Mouse (Mus musculus) heart, adult 2 months (tissue): ENCODE results near the gene Agpat2. TPM values are rescaled to one million over a fixed set of nuclear protein-coding genes. Genes with fewer than 3 reads are reported as not detected.

Source experiments
- DNase-seq, 2 experiments: peaks; one replicate each; pipeline ENCODE4 v3.0.0; 2021
- H3K27ac ChIP-seq: fragments of 200-600 bp; 2 replicates; pipeline ENCODE4 v1.8.1; 2022
- H3K27me3 ChIP-seq: fragments of 200-500 bp; 2 replicates; pipeline ENCODE4 v1.6.1; 2012; ENCODE audit warnings: mild to moderate bottlenecking, low read length, inconsistent platforms, mixed read lengths; ENCODE audit not compliant: control insufficient read depth, insufficient read depth
- H3K36me3 ChIP-seq: fragments of 200-500 bp; 2 replicates; pipeline ENCODE4 v1.6.1; 2012; ENCODE audit warnings: low read length, inconsistent platforms; ENCODE audit not compliant: control insufficient read depth, insufficient read depth
- H3K4me1 ChIP-seq: fragments of 200-500 bp; 2 replicates; pipeline ENCODE4 v1.6.1; 2011; ENCODE audit warnings: low read length; ENCODE audit not compliant: control insufficient read depth, insufficient read depth
- H3K4me3 ChIP-seq: fragments of 200-600 bp; 2 replicates; pipeline ENCODE4 v1.8.1; 2022
- H3K79me2 ChIP-seq: fragments of 200-500 bp; replicated peaks from 2 replicates; pipeline ENCODE4 v1.6.1; 2012; ENCODE audit warnings: mild to moderate bottlenecking, inconsistent platforms, low read length, moderate library complexity, mixed read lengths; ENCODE audit not compliant: control insufficient read depth, insufficient read depth
- H3K9ac ChIP-seq: fragments of 200-500 bp; 2 replicates; pipeline ENCODE4 v1.6.1; 2012; ENCODE audit warnings: low read depth, mild to moderate bottlenecking, control low read depth, inconsistent platforms, low read length, mixed read lengths
- CTCF ChIP-seq: fragments of 200-600 bp; IDR thresholded peaks from 2 replicates; pipeline ENCODE4 v1.8.1; 2022; ENCODE audit warnings: antibody characterized with exemption, mild to moderate bottlenecking, moderate library complexity
- EP300 ChIP-seq: fragments of 200-500 bp; IDR thresholded peaks from 2 replicates; pipeline ENCODE4 v1.6.1; 2011; ENCODE audit warnings: low read depth, low read length, control low read depth; ENCODE audit not compliant: insufficient read depth
- POLR2A ChIP-seq: fragments of 200-500 bp; IDR thresholded peaks from 2 replicates; pipeline ENCODE4 v1.6.1; 2011; ENCODE audit warnings: mild to moderate bottlenecking, low read depth, low read length, control low read depth; ENCODE audit not compliant: insufficient read depth
- WGBS: fragments of 180-500 bp; shearing (Covaris S2); methylation state at CpG from one replicate; pipeline ENCODE4 v1.1.7; 2018; 5-methylcytosine and 5-hydroxymethylcytosine counted together
- intact Hi-C: fragments of 180-260 bp; cut with DNase I; formaldehyde crosslinking; loops from one replicate; pipeline ENCODE4 v1.15.1; 2025
- polyA plus RNA-seq: library from polyadenylated mRNA; depleted of rRNA; stranded (reverse); fragments of >200 nt; gene quantifications from 2 replicates; pipeline ENCODE4 v1.2.3, GENCODE M21; 2012
- total RNA-seq, 2 experiments: library from RNA; stranded (reverse); gene quantifications; 2 replicates each; pipeline ENCODE4 v1.2.3; 2021

Gene Agpat2
- total and polyA plus RNA-seq, 3 experiments: 52.8 to 142 (median 59.2) TPM

DNA sequence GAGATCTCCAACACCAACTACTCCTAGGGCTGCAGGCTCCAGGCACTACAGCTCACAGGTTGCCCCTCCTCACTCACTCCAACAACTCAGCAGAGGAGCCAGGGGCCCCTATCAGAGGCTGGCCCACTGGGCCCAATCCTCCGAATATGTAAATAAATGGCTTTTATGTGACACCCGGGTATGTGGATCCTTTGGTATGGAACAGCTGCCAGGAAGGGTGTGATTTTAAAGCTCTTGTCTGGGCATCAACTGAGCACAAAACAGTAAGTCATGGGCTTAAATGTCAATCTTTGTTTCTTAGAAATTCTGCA, 32.1 kb upstream of the Agpat2 start:
- Histone ChIP-seq H3K79me2 (no peaks in the 10 kb centered on the region), H3K4me3 (no peak overlapping the region), H3K9ac (no peak overlapping the region), H3K27ac (no peak overlapping the region), H3K36me3 (peaks cover 7% of the 10 kb centered on the region), H3K4me1 (peaks cover 8% of the 10 kb centered on the region), H3K27me3 (no peaks in the 10 kb centered on the region)
- 56% methylated on average over 2 of the region's 2 CpGs for WGBS
- intact Hi-C loops: no loop called here
- TF ChIP-seq CTCF (no peak), POLR2A (no peak), EP300 (no peak)
- DNase-seq: no peak

- no peak overlapping the region for H3K4me3 ChIP-seq
- no peaks in the 10 kb centered on the region for H3K27me3 ChIP-seq
- no peak overlapping the region for H3K27ac ChIP-seq
- no peaks in the 10 kb centered on the region for H3K79me2 ChIP-seq
- peaks cover 7% of the 10 kb centered on the region for H3K36me3 ChIP-seq
- H3K9ac ChIP-seq: no peak overlapping the region
- H3K4me1 ChIP-seq: peaks cover 8% of the 10 kb centered on the region
- TF ChIP-seq CTCF: no peak
- no peak for TF ChIP-seq POLR2A
- TF ChIP-seq EP300: no peak
- intact Hi-C loops: no loop called here
- 75% methylated on average over 21 of the region's 21 CpGs for WGBS
- DNase-seq: no peak
Measured at GRCm38 (mm10) chr2:26635489-26636324, 31.5 kb upstream of the Agpat2 start.

DNA sequence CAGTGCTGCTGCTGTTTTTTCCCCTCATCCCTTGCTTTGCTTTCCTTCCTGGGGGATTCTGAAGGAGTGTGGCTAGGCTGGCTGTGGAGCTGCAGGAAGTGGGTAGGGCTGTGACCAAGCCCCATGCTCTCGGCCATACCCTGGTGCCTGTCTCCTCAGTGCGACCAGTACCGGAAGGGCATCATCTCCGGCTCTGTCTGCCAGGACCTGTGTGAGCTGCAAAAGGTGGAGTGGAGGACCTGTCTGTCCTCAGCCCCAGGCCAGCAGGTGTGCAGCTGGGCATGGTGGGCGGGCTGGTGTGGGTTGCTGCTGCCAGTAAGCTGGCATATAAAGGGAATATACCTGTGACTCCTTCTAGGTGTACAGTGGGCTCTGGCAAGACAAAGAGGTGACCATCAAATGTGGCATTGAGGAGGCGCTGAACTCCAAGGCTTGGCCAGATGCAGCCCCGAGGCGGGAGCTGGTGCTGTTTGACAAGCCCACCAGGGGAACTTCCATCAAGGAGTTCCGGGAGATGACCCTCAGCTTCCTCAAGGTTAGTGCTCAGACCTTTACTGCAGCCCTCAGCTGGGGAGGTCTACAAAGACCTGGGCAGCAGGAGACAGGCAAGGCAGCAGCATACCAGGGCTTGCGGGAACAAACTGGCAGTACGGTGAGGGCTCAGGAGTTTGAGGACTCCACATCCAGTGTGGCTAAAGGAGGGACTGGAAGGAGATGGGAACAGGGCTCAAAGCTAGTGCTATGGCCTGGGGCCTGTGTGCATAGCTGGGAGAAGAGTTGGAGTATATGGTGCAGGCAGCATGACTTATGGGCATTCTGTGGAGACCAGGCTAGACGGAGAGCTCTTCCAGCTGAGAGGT, 30.6 kb upstream of the Agpat2 start:
- H3K27ac ChIP-seq: no peak overlapping the region
- H3K4me1 ChIP-seq: peaks cover 6% of the 10 kb centered on the region
- 58% methylated on average over 12 of the region's 12 CpGs for WGBS
- no peak overlapping the region for H3K9ac ChIP-seq
- DNase-seq: no peak
- H3K79me2 ChIP-seq: no peaks in the 10 kb centered on the region
- intact Hi-C loops: no loop called here
- H3K36me3 ChIP-seq: peaks cover 7% of the 10 kb centered on the region
- TF ChIP-seq CTCF: no peak
- no peak for TF ChIP-seq EP300
- TF ChIP-seq POLR2A: 0 out of 2 replicates have a peak, but pooled peaks have one; percentile 35
- H3K27me3 ChIP-seq: no peaks in the 10 kb centered on the region
- no peak overlapping the region for H3K4me3 ChIP-seq

GRCm38 (mm10) chr2:26633953-26634530, 29.8 kb upstream of the Agpat2 start:
- Histone ChIP-seq H3K79me2 (no peaks in the 10 kb centered on the region), H3K27ac (no peak overlapping the region), H3K27me3 (no peaks in the 10 kb centered on the region), H3K4me3 (no peak overlapping the region), H3K9ac (no peak overlapping the region), H3K36me3 (peaks cover 7% of the 10 kb centered on the region), H3K4me1 (peaks cover 5% of the 10 kb centered on the region)
- TF ChIP-seq EP300 (no peak), POLR2A (0 out of 2 replicates have a peak, but pooled peaks have one; percentile 14)
- no peak for DNase-seq
- WGBS: 71% methylated on average over 4 of the region's 4 CpGs
- intact Hi-C loops: no loop called here

DNA sequence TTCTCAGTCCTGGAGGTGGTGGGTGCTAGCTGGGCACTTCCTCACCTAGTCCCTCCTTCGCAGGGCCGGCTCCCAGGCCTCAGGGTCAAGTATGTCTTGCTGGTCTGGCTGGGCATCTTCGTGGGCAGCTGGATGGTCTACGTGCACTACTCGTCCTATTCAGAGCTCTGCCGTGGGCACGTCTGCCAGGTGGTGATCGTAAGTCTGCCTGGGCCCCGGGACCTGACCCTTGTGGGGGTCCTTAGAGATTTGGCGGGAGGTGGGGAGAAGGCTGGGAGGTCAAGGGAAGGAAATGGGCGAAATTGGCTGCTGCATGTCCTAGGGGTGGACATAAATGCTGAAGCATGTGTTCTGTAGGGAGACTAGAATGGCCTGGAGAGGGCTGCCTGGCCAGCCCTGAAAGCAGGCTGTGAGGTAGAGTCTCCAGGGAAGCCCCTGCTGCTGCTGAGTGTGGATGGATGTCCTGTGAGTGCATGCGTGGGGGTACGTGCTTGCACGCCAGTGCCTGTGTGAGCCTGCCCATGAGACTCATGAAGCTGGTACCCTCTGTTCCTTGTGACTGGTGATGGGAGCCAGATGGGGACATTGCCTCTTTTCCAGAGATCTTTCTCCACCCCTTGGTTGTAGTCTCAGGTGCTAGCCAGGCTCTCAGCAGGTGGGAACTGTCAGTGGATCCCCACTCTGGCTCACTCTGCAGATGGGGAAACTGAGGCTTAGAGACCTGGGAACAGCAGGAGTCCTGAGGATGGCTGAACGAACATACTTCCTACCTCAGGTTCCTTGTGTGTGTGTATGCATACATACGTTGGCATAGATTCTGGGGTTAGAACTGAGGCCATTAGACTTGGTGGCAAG, 28.6 kb upstream of the Agpat2 start:
- DNase-seq: no peak
- Histone ChIP-seq H3K36me3 (no peaks in the 10 kb centered on the region), H3K79me2 (no peaks in the 10 kb centered on the region), H3K4me1 (peaks cover 4% of the 10 kb centered on the region), H3K4me3 (no peak overlapping the region), H3K27ac (no peak overlapping the region), H3K9ac (no peak overlapping the region), H3K27me3 (no peaks in the 10 kb centered on the region)
- 84% methylated on average over 16 of the region's 16 CpGs for WGBS
- intact Hi-C loops: no loop called here
- TF ChIP-seq EP300 (no peak), CTCF (no peak), POLR2A (no peak)
